Mouse (Mus musculus): ENCODE measurements around the gene Ppp2r2c.
"Not testable (repeated sequence)": the region's sequence is repeated elsewhere in the genome, so short reads cannot be mapped to it uniquely, and the experiment has no call there.

The Ppp2r2c gene

GRCm38 (mm10) chr5:36923826-36924700 is 55.8 kb downstream of the Ppp2r2c start:
- no peak for DNase-seq (ENCODE audit: low spot score in 2 of 2)

DNA sequence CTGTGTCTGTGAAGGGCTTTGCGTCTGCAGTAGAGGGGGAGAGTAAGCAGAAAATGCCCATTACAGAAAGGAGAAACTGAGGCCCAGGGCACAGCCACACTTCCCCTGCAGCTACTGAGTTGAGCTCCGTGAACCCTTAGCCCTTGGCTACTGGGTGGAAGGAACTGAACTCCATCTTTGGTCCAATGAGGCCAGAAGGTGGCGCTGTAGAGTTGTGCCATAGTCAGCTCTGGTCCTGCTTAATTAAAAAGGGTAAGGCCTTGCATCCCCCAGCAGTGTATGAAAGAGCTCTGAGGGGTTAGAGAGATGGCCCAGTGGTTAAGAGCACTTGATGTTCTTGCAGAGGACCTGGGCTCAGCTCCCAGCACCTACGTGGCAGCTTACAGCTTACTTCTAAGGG is 60.4 kb downstream of the Ppp2r2c start:
- DNase-seq (ENCODE audit: low spot score in 2 of 2): no peak

DNA sequence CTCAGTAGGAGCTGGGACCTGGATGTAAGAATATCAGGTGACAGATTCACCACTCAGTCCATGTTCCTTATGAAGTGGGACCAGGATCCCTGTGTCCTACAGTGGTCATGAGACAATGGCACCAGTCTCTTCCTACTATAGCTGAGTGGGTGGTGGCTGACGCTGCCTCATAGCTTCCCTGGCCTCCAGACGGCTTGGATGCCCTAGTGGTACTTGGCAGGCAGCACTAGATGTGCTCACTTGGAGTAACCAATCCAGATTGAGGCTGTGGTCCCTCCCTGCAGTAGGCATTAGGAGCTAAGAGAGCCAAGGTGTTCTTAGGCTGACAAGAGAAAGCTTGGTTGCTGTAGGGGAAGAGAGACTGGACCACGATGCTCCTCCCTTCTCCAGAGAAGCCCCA is 61.1 kb downstream of the Ppp2r2c start:
- DNase-seq (ENCODE audit: low spot score in 2 of 2): no peak

- DNase-seq (ENCODE audit: low spot score in 2 of 2): no peak
Measured at GRCm38 (mm10) chr5:36933383-36933782, 65.1 kb downstream of the Ppp2r2c start.

DNA sequence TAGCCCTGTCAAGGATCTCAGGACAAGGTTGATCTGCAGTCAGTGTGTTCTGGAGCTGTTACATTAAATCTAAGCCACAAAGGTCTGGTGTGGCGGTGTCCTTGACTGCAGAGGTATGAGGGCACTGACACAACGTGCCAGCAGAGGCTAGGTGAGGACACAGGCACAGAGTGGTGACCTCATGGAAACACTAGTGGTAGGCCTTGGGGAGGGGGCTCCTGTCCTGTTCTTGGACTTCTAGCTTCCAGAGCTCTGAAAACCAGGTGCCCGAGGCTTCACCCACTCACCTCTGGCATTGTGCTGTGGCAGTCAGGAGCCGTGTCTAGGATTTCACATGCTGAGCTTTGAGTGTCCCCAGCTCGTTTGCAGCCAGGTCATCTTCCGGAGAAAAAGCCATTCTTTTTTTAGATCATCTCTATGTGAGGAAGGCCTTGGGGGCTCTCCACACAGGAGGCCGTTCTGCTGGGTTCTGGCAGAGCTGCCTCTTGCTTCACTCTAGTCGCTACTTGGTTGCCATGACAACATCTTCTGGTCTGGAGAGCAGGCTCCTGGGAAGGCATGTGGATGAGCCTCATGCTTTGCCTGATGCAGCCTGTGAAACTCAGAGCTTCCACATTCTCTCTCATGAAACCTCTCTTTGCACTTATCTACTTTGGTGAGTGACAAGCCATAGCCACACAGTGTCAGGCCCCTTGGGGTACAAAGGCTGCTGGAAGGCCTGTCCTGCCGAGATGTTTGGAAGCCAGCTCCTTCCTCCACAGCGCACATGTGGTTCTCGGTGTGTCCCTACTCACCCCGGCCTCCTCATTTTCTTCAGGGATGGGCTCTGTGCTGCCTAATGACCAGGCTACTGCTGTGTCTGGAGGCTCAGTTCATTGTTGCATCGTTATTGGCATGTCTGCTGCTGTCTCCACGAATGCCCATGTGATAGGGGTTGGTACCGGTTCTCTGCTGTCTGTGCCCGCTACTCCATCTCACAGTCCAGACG is 67.5 kb downstream of the Ppp2r2c start:
- no peak for DNase-seq (ENCODE audit: low spot score in 2 of 2)

- no peak for DNase-seq (ENCODE audit: low spot score in 2 of 2)
Measured at GRCm38 (mm10) chr5:36936548-36936947, 68.2 kb downstream of the Ppp2r2c start.

- no peak for DNase-seq (ENCODE audit: low spot score in 2 of 2)
Measured at GRCm38 (mm10) chr5:36938021-36938420, 69.7 kb downstream of the Ppp2r2c start.

- not testable (repeated sequence) for DNase-seq (ENCODE audit: low spot score in 2 of 2)
Measured at GRCm38 (mm10) chr5:36938991-36939390, 70.7 kb downstream of the Ppp2r2c start.

DNA sequence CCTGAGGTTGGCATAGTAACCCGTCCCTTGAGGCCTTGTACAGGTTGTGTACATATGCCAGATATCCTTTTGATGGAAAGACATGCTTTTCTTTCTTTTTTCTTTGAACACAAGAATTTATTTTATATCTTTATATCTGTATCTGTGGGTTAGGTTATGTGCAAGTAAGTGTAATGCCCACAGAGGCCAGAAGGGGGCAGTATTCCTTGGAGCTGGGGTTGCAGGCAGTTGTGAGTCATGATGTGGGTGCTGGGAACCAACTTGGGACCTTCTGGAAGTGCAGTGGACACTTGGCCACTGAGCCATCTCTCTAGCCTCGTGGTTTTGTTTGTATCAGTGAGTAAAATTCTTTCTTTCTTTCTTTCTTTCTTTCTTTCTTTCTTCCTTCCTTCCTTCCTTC is 74.1 kb downstream of the Ppp2r2c start:
- no peak for DNase-seq (ENCODE audit: low spot score in 2 of 2)

GRCm38 (mm10) chr5:36944552-36944951 is 76.2 kb downstream of the Ppp2r2c start:
- no peak for DNase-seq (ENCODE audit: low spot score in 2 of 2)

- no peak for DNase-seq (ENCODE audit: low spot score in 2 of 2)
Measured at GRCm38 (mm10) chr5:36945102-36945701, 76.9 kb downstream of the Ppp2r2c start.

GRCm38 (mm10) chr5:36945713-36946112 is 77.4 kb downstream of the Ppp2r2c start:
- no peak for DNase-seq (ENCODE audit: low spot score in 2 of 2)

DNA sequence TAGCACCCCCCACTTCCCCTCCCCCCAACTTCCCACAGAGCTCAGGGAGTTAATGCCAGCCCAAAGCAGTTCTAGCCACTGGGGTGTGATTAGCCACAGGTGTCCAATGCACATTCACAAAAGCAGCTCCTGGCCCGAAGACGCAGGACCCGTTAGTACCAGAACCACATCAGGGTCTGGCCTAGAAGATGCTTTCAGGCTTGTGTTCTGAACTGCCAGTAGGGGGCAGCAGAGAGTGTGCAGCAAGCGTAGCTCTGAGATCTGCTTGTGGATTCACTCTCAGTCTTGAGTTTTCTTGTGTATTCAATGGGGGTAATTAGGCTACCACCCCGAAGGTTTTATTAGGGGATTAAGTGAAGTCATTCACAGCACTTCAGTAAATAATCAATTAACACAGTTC is 78.1 kb downstream of the Ppp2r2c start:
- peak; percentile 9 to 11 for DNase-seq (ENCODE audit: low spot score in 2 of 2)

GRCm38 (mm10) chr5:36948831-36949230 is 80.5 kb downstream of the Ppp2r2c start:
- peak; percentile 49 to 52 for DNase-seq (ENCODE audit: low spot score in 2 of 2)

DNA sequence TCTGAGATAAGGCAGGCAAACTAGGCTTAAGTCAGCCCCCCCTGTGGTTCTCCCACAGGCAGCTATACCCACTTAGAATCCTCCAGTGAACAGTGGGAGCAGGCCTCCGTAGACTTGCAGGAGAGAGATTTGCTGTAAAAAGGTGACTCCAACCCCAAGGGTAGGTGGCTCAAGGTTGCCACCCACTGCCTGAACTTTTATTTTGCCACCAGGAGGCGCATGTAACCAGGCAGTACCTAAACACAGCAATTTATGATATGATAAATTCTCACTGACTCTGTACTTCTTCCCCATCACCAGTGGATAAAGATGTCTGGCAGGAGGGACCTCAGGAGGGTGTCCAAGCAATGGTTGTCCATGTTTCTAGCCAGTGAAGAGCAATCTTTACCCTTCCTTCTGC is 82.6 kb downstream of the Ppp2r2c start:
- DNase-seq (ENCODE audit: low spot score in 2 of 2): no peak

GRCm38 (mm10) chr5:36952311-36952710 is 84.0 kb downstream of the Ppp2r2c start:
- no peak for DNase-seq (ENCODE audit: low spot score in 2 of 2)

DNA sequence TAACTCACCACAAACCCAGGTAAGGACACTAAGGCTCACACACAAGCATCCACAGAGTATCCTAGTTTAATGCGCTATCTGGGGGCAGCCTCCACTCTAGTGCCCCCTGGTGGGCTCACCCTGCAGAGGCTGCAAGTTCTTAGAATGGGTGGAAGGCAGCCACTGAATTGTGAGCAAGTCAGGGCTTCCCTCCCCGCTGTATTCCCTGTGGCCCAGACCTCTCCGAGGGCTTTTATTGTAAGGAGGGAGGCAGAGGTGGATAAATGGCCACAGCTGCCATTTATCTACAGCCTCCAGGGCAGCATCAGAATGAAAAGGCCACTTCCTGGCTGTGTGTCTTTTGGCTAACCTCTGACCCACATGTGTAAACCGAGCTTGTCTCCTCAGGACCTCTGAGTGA is 87.1 kb downstream of the Ppp2r2c start:
- DNase-seq (ENCODE audit: low spot score in 2 of 2): no peak

DNA sequence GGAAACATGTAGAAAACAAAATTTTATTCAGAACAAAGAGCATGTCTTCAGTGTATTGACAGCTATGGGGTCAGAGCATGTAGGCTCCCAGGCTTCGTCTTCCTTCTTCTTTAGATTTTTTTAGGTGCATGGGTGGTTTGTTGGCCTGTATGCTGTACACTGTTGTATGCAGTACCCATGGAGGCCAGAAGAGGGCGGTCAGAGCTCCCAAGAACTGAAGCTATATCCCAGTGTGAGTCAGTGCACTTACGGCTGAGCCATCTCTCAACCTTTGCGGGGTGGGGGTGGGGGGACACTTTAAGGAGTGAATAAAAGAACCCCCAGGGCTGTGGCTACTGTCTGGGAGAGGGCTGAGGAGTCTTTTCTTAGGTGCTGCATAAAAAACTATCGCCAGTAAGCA is 90.5 kb downstream of the Ppp2r2c start:
- DNase-seq (ENCODE audit: low spot score in 2 of 2): peak; percentile 23 to 41

DNA sequence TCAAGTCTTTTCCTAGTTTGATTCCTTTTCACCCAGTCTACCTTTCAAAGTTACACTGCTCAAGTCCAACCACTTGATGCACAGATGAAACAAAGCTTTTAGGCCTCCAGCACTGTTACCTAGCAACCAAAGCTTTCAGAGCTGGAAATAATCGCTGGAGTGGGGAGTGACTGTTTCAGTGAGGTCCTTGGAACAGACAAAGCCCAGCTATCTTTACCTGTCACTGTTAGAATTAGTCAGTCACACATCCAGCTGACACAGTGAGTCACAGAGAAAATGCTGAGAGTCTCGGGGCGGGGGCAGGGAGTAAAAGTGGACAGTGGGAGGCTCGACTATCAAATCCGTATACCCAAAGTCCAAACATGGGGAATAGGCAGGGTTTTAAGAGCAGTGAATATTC is 92.2 kb downstream of the Ppp2r2c start:
- DNase-seq (ENCODE audit: low spot score in 2 of 2): no peak

DNA sequence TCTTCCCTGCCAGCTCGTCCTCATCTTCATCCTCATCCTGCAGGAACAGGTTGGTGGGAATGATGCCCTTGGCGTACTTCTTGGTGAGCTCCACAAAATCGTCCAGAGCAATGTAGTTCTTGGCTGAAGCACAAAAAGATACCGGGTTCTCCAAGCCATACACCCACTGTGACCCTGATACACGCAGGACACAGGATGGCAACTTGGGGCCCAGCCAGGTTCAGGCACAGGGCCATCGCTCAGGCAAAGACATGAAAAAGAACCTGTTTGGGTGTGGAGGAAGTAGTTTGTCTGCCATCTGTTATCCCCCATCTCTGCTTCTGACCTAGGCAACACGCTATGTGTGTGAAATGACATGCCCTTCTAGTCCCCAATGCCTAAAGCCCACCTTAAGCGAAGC is 103.3 kb downstream of the Ppp2r2c start:
- DNase-seq (ENCODE audit: low spot score in 2 of 2): no peak

DNA sequence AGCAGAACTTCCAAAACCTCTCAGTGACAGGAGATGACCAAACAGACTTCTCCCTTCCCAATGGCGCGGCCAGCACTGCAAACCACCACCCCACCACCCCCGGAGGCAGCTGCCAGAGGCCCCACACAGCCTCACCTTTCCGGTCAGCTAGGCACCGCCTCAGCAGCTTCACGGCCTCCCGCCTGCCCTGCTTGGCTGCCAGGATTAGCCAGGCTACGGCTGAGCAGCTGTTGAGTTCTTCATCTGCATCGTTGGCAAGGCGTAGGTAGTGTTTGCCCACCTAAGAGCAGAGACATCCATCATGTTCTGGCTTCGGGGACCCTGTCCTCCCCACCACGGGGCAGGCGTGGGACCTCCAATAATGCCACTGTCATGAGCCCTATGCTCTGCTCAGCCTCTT is 107.0 kb downstream of the Ppp2r2c start:
- DNase-seq (ENCODE audit: low spot score in 2 of 2): no peak

- no peak for DNase-seq (ENCODE audit: low spot score in 2 of 2)
Measured at GRCm38 (mm10) chr5:36977809-36978208, 109.5 kb downstream of the Ppp2r2c start.

Data from spleen, postnatal 36 days (tissue).